Mouse (Mus musculus): Measurements from ENCODE around the gene Chrnb2. TPM values are rescaled to one million over a fixed set of nuclear protein-coding genes. Genes with fewer than 3 reads are reported as not detected.
A peak's percentile ranks its signal among the peaks of the same experiment; 100 is the strongest.

Chrnb2 gene
- total and polyA plus RNA-seq, 3 experiments, result 0.19 to 1.3 (median 0.59) TPM

DNA sequence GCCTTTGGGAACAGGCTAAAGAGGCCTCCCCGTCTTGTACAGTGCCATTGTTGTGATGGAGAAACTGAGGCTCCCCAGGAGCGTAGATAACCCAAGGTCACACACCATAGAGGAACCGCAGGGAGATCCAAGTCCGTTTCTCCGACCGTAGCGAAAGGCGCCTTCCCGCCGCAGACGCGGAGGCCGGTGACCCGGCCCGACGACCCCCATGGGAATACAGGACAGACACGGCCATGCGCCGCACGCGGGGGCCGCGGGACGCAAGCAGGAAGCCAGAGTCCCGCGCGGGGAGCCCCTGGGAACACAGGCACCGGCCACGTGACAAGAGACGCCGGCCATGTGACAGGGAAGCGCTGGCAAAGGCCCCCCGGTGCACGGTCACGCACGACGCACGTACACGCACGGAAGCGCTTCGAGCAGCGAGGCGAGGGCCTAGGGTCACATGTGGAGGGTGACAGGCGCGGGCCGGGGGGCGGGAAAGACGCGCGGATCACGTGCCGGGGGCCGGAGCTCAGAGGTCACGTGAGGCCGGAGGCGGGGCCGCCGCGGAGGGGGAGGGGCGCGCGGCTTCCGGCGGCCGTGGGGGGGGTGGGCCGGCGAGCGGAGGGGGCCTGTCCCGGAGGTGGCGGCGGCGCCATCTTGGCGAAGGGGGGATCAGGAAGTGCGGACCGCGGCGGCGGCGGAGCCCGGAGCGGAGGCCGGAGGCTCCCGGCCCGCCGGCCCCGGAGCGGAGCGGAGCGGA lies 8.7 kb upstream of the Chrnb2 start, which contains the start of gene Ube2q1:
Gene Ube2q1 (plus strand): TSS at position 649 of the 742 bp plus-strand sequence.
- dilution Hi-C loops (cut with MboI; ENCODE audit: extremely low pct_ligation_motif_present, extremely low pct_unique_long_range_greater_than_20kb, low sequenced_read_pairs) (no loop called here), in situ Hi-C loops (cut with MboI; ENCODE audit: low pct_ligation_motif_present, low pct_unique_long_range_greater_than_20kb, low sequenced_read_pairs) (loop anchor here (25.0 kb wide), 1 partner anchor 436 kb away; the partner anchor contains the start of genes Adam15 and Efna4)
- Histone ChIP-seq H3K79me2 (replicated peaks; ENCODE audit: control insufficient read depth, extremely low read depth, insufficient read depth, poor library complexity, severe bottlenecking) (peaks cover 27% of the 10 kb centered on the region), H3K36me3 (replicated peaks in 1 of 2; ENCODE audit: control insufficient read depth in 1 of 2, insufficient read depth in 1 of 2, low read length in 1 of 2) (peaks cover 18 to 56% of the 10 kb centered on the region in 2 experiments), H3K27me3 (replicated peaks) (no peaks in the 10 kb centered on the region), H3K9me3 (replicated peaks; ENCODE audit: low read length) (no peaks in the 10 kb centered on the region), H3K4me2 (ENCODE audit: insufficient read depth, low read depth, poor library complexity, severe bottlenecking) (peak within 1 kb of the TSS; percentile 86), H3K27ac (ENCODE audit: insufficient read depth, low read depth) (peak within 1 kb of the TSS; percentile 81), H3K9ac (ENCODE audit: insufficient read depth, low read depth) (peak within 1 kb of the TSS; percentile 99), H3K4me3 (replicated peaks in 1 of 3; ENCODE audit: low read depth in 2 of 3, low read length in 2 of 3, poor library complexity in 1 of 3) (peak within 1 kb of the TSS; percentile 90 to 99 (median 90)), H3K4me1 (ENCODE audit: control insufficient read depth in 1 of 2, insufficient read depth in 2 of 2) (peaks cover 15 to 49% of the 10 kb centered on the region in 2 experiments; a peak in 3 of 4 replicates)
- DNase-seq (ENCODE audit: extremely low read depth), result peak; percentile 91
- TF ChIP-seq CHD2 (IDR thresholded peaks at IDR 0.05; ENCODE audit: low read length) (peak; percentile 50; the same call in 1 of the 2 replicates), MAX (IDR thresholded peaks at IDR 0.05; ENCODE audit: low read length) (peak; percentile 98), ELF1 (IDR thresholded peaks at IDR 0.05; ENCODE audit: low read depth, low read length) (peak; percentile 89), KAT2A (IDR thresholded peaks at IDR 0.05; ENCODE audit: insufficient replicate concordance, low read length) (no peak), ZC3H11A (IDR thresholded peaks at IDR 0.05; ENCODE audit: low read depth, low read length) (no peak), NELFE (IDR thresholded peaks at IDR 0.05; ENCODE audit: low read depth, low read length) (peak; percentile 54; the same call in 1 of the 2 replicates), ZKSCAN1 (IDR thresholded peaks at IDR 0.05; ENCODE audit: borderline replicate concordance, low read depth, low read length) (no peak), POLR2A (IDR thresholded peaks at IDR 0.05; ENCODE audit: low read depth, low read length) (peak; percentile 76), MAZ (IDR thresholded peaks at IDR 0.05; ENCODE audit: low read depth, low read length) (peak; percentile 69; the same call in 1 of the 2 replicates), BHLHE40 (IDR thresholded peaks at IDR 0.05; ENCODE audit: low read depth, low read length) (peak; percentile 99), JUND (conservative IDR thresholded peaks at IDR 0.05; ENCODE audit: low read depth, low read length) (no peak), TCF12 (IDR thresholded peaks at IDR 0.05; ENCODE audit: low read depth, low read length) (peak; percentile 43), SIN3A (IDR thresholded peaks at IDR 0.05; ENCODE audit: low read length) (peak; percentile 35), ETS1 (conservative IDR thresholded peaks at IDR 0.05; ENCODE audit: low read depth, low read length) (peak; percentile 76), HCFC1 (IDR thresholded peaks at IDR 0.05; ENCODE audit: low read depth, low read length) (peak; percentile 74), NRF1 (IDR thresholded peaks at IDR 0.05; ENCODE audit: low read depth, low read length) (peak; percentile 63), USF1 (IDR thresholded peaks at IDR 0.05; ENCODE audit: low read depth, low read length) (peak; percentile 93), USF2 (conservative IDR thresholded peaks at IDR 0.05; ENCODE audit: low read depth, low read length) (peak; percentile 90), PAX5 (IDR thresholded peaks at IDR 0.05; ENCODE audit: low read length) (no peak), CTCF (conservative IDR thresholded peaks at IDR 0.05 in 1 of 2, IDR thresholded peaks at IDR 0.05 in 1 of 2; ENCODE audit: low read depth in 2 of 2, low read length in 2 of 2) (no peak), ZNF384 (IDR thresholded peaks at IDR 0.05; ENCODE audit: low read depth, low read length) (no peak), JUN (IDR thresholded peaks at IDR 0.05; ENCODE audit: insufficient read depth, low read depth, low read length) (no peak), EP300 (IDR thresholded peaks at IDR 0.05; ENCODE audit: low read length) (no peak), SMC3 (IDR thresholded peaks at IDR 0.05; ENCODE audit: low read depth, low read length) (no peak), MYC (IDR thresholded peaks at IDR 0.05; ENCODE audit: low read depth, low read length) (peak; percentile 70; the same call in 1 of the 2 replicates), MXI1 (IDR thresholded peaks at IDR 0.05; ENCODE audit: low read depth, low read length) (peak; percentile 84)

Measured in CH12.LX (cell line).